Mouse (Mus musculus): ENCODE data around the gene Mov10l1.

Gene Mov10l1

GRCm38 (mm10) chr15:88982534-88983079 lies at the start of gene Mov10l1:
Mov10l1 (plus strand) TSS chr15:88982909.
- DNase-seq: no peak

- no peak for DNase-seq
These were observed 48.6 kb upstream of the Mov10l1 start for GRCm38 (mm10) chr15:88934141-88934540.

- no peak for DNase-seq
These were observed 46.0 kb upstream of the Mov10l1 start for GRCm38 (mm10) chr15:88936619-88937290.

GRCm38 (mm10) chr15:88937291-88937650 lies 45.4 kb upstream of the Mov10l1 start:
- no peak for DNase-seq

GRCm38 (mm10) chr15:88942783-88943182 lies 39.9 kb upstream of the Mov10l1 start:
- no peak for DNase-seq

GRCm38 (mm10) chr15:88943896-88944551 lies 38.7 kb upstream of the Mov10l1 start:
- no peak for DNase-seq

GRCm38 (mm10) chr15:88946851-88947250 lies 35.9 kb upstream of the Mov10l1 start:
- no peak for DNase-seq

- no peak for DNase-seq
These were observed 31.5 kb upstream of the Mov10l1 start for GRCm38 (mm10) chr15:88951246-88951645.

GRCm38 (mm10) chr15:88954368-88955072 lies 28.2 kb upstream of the Mov10l1 start, which contains the start of gene Ttll8:
Ttll8 (minus strand) TSS chr15:88954418.
- DNase-seq: no peak

GRCm38 (mm10) chr15:88955342-88955741 lies 27.4 kb upstream of the Mov10l1 start:
- no peak for DNase-seq

GRCm38 (mm10) chr15:88957522-88957921 lies 25.2 kb upstream of the Mov10l1 start:
- no peak for DNase-seq

- DNase-seq: no peak
These were observed 18.6 kb upstream of the Mov10l1 start for GRCm38 (mm10) chr15:88964070-88964578.

- no peak for DNase-seq
These were observed 10.4 kb upstream of the Mov10l1 start for GRCm38 (mm10) chr15:88972300-88972699.

GRCm38 (mm10) chr15:88978281-88979137 lies 4.2 kb upstream of the Mov10l1 start, which contains the start of gene Mlc1:
Mlc1 (minus strand) TSS chr15:88979007.
- no peak for DNase-seq

- DNase-seq: no peak
These were observed 3.6 kb upstream of the Mov10l1 start for GRCm38 (mm10) chr15:88979138-88979446.

GRCm38 (mm10) chr15:88989236-88989635 lies 6.5 kb downstream of the Mov10l1 start:
- no peak for DNase-seq

- DNase-seq: no peak
These were observed 15.9 kb downstream of the Mov10l1 start for GRCm38 (mm10) chr15:88998636-88999035.

GRCm38 (mm10) chr15:88999124-88999523 lies 16.4 kb downstream of the Mov10l1 start:
- DNase-seq: no peak

GRCm38 (mm10) chr15:89000367-89000766 lies 17.7 kb downstream of the Mov10l1 start:
- no peak for DNase-seq

GRCm38 (mm10) chr15:89001245-89001644 lies 18.5 kb downstream of the Mov10l1 start:
- DNase-seq: no peak

- DNase-seq: no peak
These were observed 24.3 kb downstream of the Mov10l1 start for GRCm38 (mm10) chr15:89007002-89007401.

GRCm38 (mm10) chr15:89007781-89008180 lies 25.1 kb downstream of the Mov10l1 start:
- DNase-seq: no peak

- no peak for DNase-seq
These were observed 34.0 kb downstream of the Mov10l1 start for GRCm38 (mm10) chr15:89016722-89017121.
